ENCODE assay signal across 7 mouse cellular contexts in genomic region chr6:50456706-50457105, GRCm38 (mm10). TPM values are rescaled to one million over a fixed set of nuclear protein-coding genes. Genes with fewer than 3 reads are reported as not detected.
DNase-seq lines count a peak whose midpoint lies in the region; ATAC-seq and TF ChIP-seq lines count a peak whose summit lies in the region.

No protein-coding gene starts in this region.

- WGBS in neural tube, embryonic 11.5 days: 65% methylated on average over 14 of the region's 14 CpGs
- WGBS in embryonic facial prominence, embryonic 14.5 days: 48% methylated on average over 14 of the region's 14 CpGs
- WGBS in limb, embryonic 14.5 days: 54% methylated on average over 14 of the region's 14 CpGs
- 60% methylated on average over 14 of the region's 14 CpGs for WGBS in stomach, postnatal 0 days

- no peak for TF ChIP-seq EP300 in stomach, postnatal 0 days (optimal IDR thresholded peaks at IDR 0.05)

- TF ChIP-seq POLR2A in limb, embryonic 14.5 days (IDR thresholded peaks at IDR 0.05; ENCODE audit: borderline replicate concordance, extremely low read depth, insufficient read depth, insufficient read length): no peak

- peaks cover 7% of the 10 kb centered on the region; the same call in 1 of the 2 replicates for H3K4me1 ChIP-seq in neural tube, embryonic 11.5 days (ENCODE audit: control insufficient read depth, insufficient read depth, low read length)
- peaks cover 11% of the 10 kb centered on the region; the same call in 1 of the 2 replicates for H3K4me1 ChIP-seq in embryonic facial prominence, embryonic 14.5 days (ENCODE audit: control insufficient read depth, insufficient read depth, low read length)
- H3K4me1 ChIP-seq in limb, embryonic 14.5 days (ENCODE audit: control insufficient read depth, insufficient read depth, low read length): peaks cover 17% of the 10 kb centered on the region
- H3K4me1 ChIP-seq in stomach, postnatal 0 days (replicated peaks; ENCODE audit: control insufficient read depth, insufficient read depth): no peaks in the 10 kb centered on the region; the same call in none of the 2 replicates

- ATAC-seq in neural tube, embryonic 11.5 days (ENCODE audit: insufficient read depth, low FRiP score, low TSS enrichment): no peak
- no peak for ATAC-seq in embryonic facial prominence, embryonic 14.5 days (ENCODE audit: low read depth)
- no peak for ATAC-seq in limb, embryonic 14.5 days (ENCODE audit: low FRiP score, low read depth)
- ATAC-seq in stomach, postnatal 0 days (ENCODE audit: low FRiP score, low TSS enrichment): no peak

- no peak overlapping the region for H3K27ac ChIP-seq in neural tube, embryonic 11.5 days (ENCODE audit: low read depth, low read length)
- H3K27ac ChIP-seq in embryonic facial prominence, embryonic 14.5 days (replicated peaks; ENCODE audit: low read depth, low read length): 0 out of 2 replicates have a peak overlapping the region, but pooled peaks have one; percentile 10
- H3K27ac ChIP-seq in limb, embryonic 14.5 days (replicated peaks; ENCODE audit: low read depth, low read length): no peak overlapping the region
- peak overlapping the region; percentile 93 for H3K27ac ChIP-seq in stomach, postnatal 0 days (replicated peaks)

- no peak overlapping the region for H3K9ac ChIP-seq in neural tube, embryonic 11.5 days (ENCODE audit: low read length)
- H3K9ac ChIP-seq in embryonic facial prominence, embryonic 14.5 days (ENCODE audit: low read depth, low read length): no peak overlapping the region
- H3K9ac ChIP-seq in limb, embryonic 14.5 days (ENCODE audit: low read depth, low read length, severe bottlenecking): 0 out of 2 replicates have a peak overlapping the region, but pooled peaks have one; percentile 70
- H3K9ac ChIP-seq in stomach, postnatal 0 days (ENCODE audit: low read length): no peak overlapping the region

- no peaks in the 10 kb centered on the region for H3K9me3 ChIP-seq in neural tube, embryonic 11.5 days (ENCODE audit: control insufficient read depth, low read length)
- H3K9me3 ChIP-seq in embryonic facial prominence, embryonic 14.5 days (ENCODE audit: control insufficient read depth, low read length): no peaks in the 10 kb centered on the region
- no peaks in the 10 kb centered on the region for H3K9me3 ChIP-seq in limb, embryonic 14.5 days (ENCODE audit: control insufficient read depth, low read length)
- H3K9me3 ChIP-seq in stomach, postnatal 0 days (ENCODE audit: control insufficient read depth, low read length): no peaks in the 10 kb centered on the region

- DNase-seq in neural tube, embryonic 11.5 days (ENCODE audit: low spot score): peak; percentile 21
- DNase-seq in neural tube, embryonic 10.5 days (ENCODE audit: extremely low spot score, low spot score): no peak
- DNase-seq in embryonic facial prominence, embryonic 14.5 days (ENCODE audit: low spot score): no peak
- no peak for DNase-seq in limb, embryonic 14.5 days (ENCODE audit: low spot score)
- no peak for DNase-seq in stomach, postnatal 0 days (ENCODE audit: low spot score)
- DNase-seq in thymus, adult 18-20 months: no peak
- DNase-seq in thymus, postnatal 25 days: no peak

- H3K27me3 ChIP-seq in neural tube, embryonic 11.5 days (ENCODE audit: control insufficient read depth, insufficient read depth, low read length): no peaks in the 10 kb centered on the region
- H3K27me3 ChIP-seq in embryonic facial prominence, embryonic 14.5 days (replicated peaks; ENCODE audit: control insufficient read depth, insufficient read depth, low read length): no peaks in the 10 kb centered on the region
- H3K27me3 ChIP-seq in limb, embryonic 14.5 days (ENCODE audit: control insufficient read depth, insufficient read depth, low read length): no peaks in the 10 kb centered on the region
- H3K27me3 ChIP-seq in stomach, postnatal 0 days (ENCODE audit: control insufficient read depth, insufficient read depth, low read length): no peaks in the 10 kb centered on the region

- no peak overlapping the region; the same call in 1 of the 2 replicates for H3K4me3 ChIP-seq in neural tube, embryonic 11.5 days (ENCODE audit: low read depth, low read length)
- peak overlapping the region; percentile 77 for H3K4me3 ChIP-seq in embryonic facial prominence, embryonic 14.5 days (ENCODE audit: low read depth, low read length)
- peak overlapping the region; percentile 68; the same call in 1 of the 2 replicates for H3K4me3 ChIP-seq in limb, embryonic 14.5 days (replicated peaks; ENCODE audit: low read length)
- H3K4me3 ChIP-seq in stomach, postnatal 0 days (ENCODE audit: low read depth, low read length): no peak overlapping the region

- no peak for TF ChIP-seq CTCF in stomach, postnatal 0 days (IDR thresholded peaks at IDR 0.05; ENCODE audit: low read depth)

- H3K4me2 ChIP-seq in neural tube, embryonic 11.5 days (ENCODE audit: low read depth): peak overlapping the region; percentile 94
- H3K4me2 ChIP-seq in embryonic facial prominence, embryonic 14.5 days (ENCODE audit: low read depth, low read length): peak overlapping the region; percentile 93
- peak overlapping the region; percentile 95 for H3K4me2 ChIP-seq in limb, embryonic 14.5 days (replicated peaks; ENCODE audit: low read depth, low read length, severe bottlenecking)
- H3K4me2 ChIP-seq in stomach, postnatal 0 days (replicated peaks; ENCODE audit: low read depth): peak overlapping the region; percentile 90; the same call in 1 of the 2 replicates

- no peaks in the 10 kb centered on the region for H3K36me3 ChIP-seq in neural tube, embryonic 11.5 days (ENCODE audit: control insufficient read depth, insufficient read depth, low read length)
- no peaks in the 10 kb centered on the region for H3K36me3 ChIP-seq in embryonic facial prominence, embryonic 14.5 days (ENCODE audit: control insufficient read depth, insufficient read depth, low read length)
- H3K36me3 ChIP-seq in limb, embryonic 14.5 days (ENCODE audit: control insufficient read depth, insufficient read depth, low read length): no peaks in the 10 kb centered on the region
- no peaks in the 10 kb centered on the region for H3K36me3 ChIP-seq in stomach, postnatal 0 days (ENCODE audit: control insufficient read depth, insufficient read depth, low read length)

RNA-seq across cellular contexts. Expression of gene Osbpl3, which starts 0.7 kb away (rescaled TPM):
- polyA plus RNA-seq in neural tube, embryonic 11.5 days (2014; fragmentation: Nextera tagmentation; extraction: Ambion mirVana): 5.0 and 6.5 TPM in 2 replicates
- 9.7 and 10.6 TPM in 2 replicates for polyA plus RNA-seq in embryonic facial prominence, embryonic 14.5 days (2014; fragmentation: Nextera tagmentation; extraction: Ambion mirVana)
- 18.2 and 19.8 TPM in 2 replicates for polyA plus RNA-seq in limb, embryonic 14.5 days (2012; rRNA removed)
- 10.9 and 11.9 TPM in 2 replicates for polyA plus RNA-seq in limb, embryonic 14.5 days (2014; fragmentation: Nextera tagmentation; extraction: Ambion mirVana)
- polyA plus RNA-seq in stomach, postnatal 0 days (2015; fragmentation: Nextera tagmentation; extraction: Ambion mirVana): 14.5 and 15.6 TPM in 2 replicates

Comparison
In these comparisons a context has a peak if more than half of its experiments do, and no peak if none do; other contexts are left out.
1. H3K27ac ChIP-seq: peak in embryonic facial prominence, embryonic 14.5 days (single experiment) and stomach, postnatal 0 days (single experiment); none in neural tube, embryonic 11.5 days (single experiment) and limb, embryonic 14.5 days (single experiment).
2. H3K4me3 ChIP-seq: peak in embryonic facial prominence, embryonic 14.5 days (single experiment) and limb, embryonic 14.5 days (single experiment); none in neural tube, embryonic 11.5 days (single experiment) and stomach, postnatal 0 days (single experiment).
3. Peak in every context shown above with its lines, with median percentiles within 50 percentile points of each other: H3K4me2 ChIP-seq.